8 mouse cellular contexts compared by ENCODE assay signal in genomic region chr1:43299490-43300302, GRCm38 (mm10).
A peak's percentile ranks its signal among the peaks of the same experiment; 100 is the strongest.
DNase-seq lines count a peak whose midpoint lies in the region; ATAC-seq and TF ChIP-seq lines count a peak whose summit lies in the region.

No protein-coding gene starts in this region.

- no peaks in the 10 kb centered on the region for H3K4me1 ChIP-seq in kidney, adult 2 months (ENCODE audit: control insufficient read depth, insufficient read depth, low read length)
- H3K4me1 ChIP-seq in forebrain, embryonic 16.5 days (replicated peaks; ENCODE audit: control insufficient read depth, insufficient read depth, low read length): no peaks in the 10 kb centered on the region

- H3K4me3 ChIP-seq in kidney, adult 2 months (ENCODE audit: insufficient read depth, low read depth, low read length): no peak overlapping the region
- H3K4me3 ChIP-seq in forebrain, embryonic 16.5 days (replicated peaks; ENCODE audit: low read length): no peak overlapping the region

- H3K9me3 ChIP-seq in forebrain, embryonic 16.5 days (ENCODE audit: control insufficient read depth, low read length): no peaks in the 10 kb centered on the region

- H3K27me3 ChIP-seq in kidney, adult 2 months (replicated peaks; ENCODE audit: control insufficient read depth, insufficient read depth, low read length): no peaks in the 10 kb centered on the region
- no peaks in the 10 kb centered on the region for H3K27me3 ChIP-seq in forebrain, embryonic 16.5 days (replicated peaks; ENCODE audit: control insufficient read depth, insufficient read depth, low read length)

- no peak for TF ChIP-seq POLR2A in kidney, adult 2 months (IDR thresholded peaks at IDR 0.05; ENCODE audit: low read depth, low read length)

- H3K4me2 ChIP-seq in forebrain, embryonic 16.5 days (ENCODE audit: low read length): no peak overlapping the region

- peak; percentile 68 for DNase-seq in kidney, adult 2 months
- DNase-seq in kidney, postnatal 4 days: no peak
- DNase-seq in A20 (ENCODE audit: low read depth, low spot score): peak; percentile 53
- DNase-seq in R1 (ENCODE audit: low read depth, low spot score): peak; percentile 45
- peak; percentile 61 for DNase-seq in lung, postnatal 10 days
- DNase-seq in urinary bladder, adult 18-20 months (ENCODE audit: low spot score in 2 of 2): no peak
- no peak for DNase-seq in right cerebral cortex, adult 2 months (ENCODE audit: low spot score in 2 of 2)

- H3K27ac ChIP-seq in kidney, adult 2 months (ENCODE audit: insufficient read depth, low read depth, low read length): no peak overlapping the region
- H3K27ac ChIP-seq in forebrain, embryonic 16.5 days (ENCODE audit: low read length): no peak overlapping the region

- peak; percentile 84 for ATAC-seq in forebrain, embryonic 16.5 days

- H3K36me3 ChIP-seq in kidney, adult 2 months (ENCODE audit: control insufficient read depth, insufficient read depth, low read length): no peaks in the 10 kb centered on the region
- no peaks in the 10 kb centered on the region for H3K36me3 ChIP-seq in forebrain, embryonic 16.5 days (ENCODE audit: control insufficient read depth, insufficient read depth)

- 54% methylated on average over 7 of the region's 7 CpGs for WGBS in kidney, adult 2 months
- WGBS in forebrain, embryonic 16.5 days: 52% methylated on average over 7 of the region's 7 CpGs

- no peak overlapping the region for H3K9ac ChIP-seq in forebrain, embryonic 16.5 days (replicated peaks; ENCODE audit: low read depth, low read length)

- 0 out of 2 replicates have a peak, but pooled peaks have one; percentile 17 for TF ChIP-seq CTCF in kidney, adult 2 months (conservative IDR thresholded peaks at IDR 0.05; ENCODE audit: insufficient read depth, insufficient read length, low read depth, low read length)

Comparison
In these comparisons a context has a peak if more than half of its experiments do, and no peak if none do; other contexts are left out.
1. DNase-seq: peak in kidney, adult 2 months (single experiment), A20 (single experiment), R1 (single experiment) and lung, postnatal 10 days (single experiment); none in kidney, postnatal 4 days (0 of 2), urinary bladder, adult 18-20 months (0 of 2) and right cerebral cortex, adult 2 months (0 of 2).